Mouse (Mus musculus) right cerebral cortex, adult 18-20 months (tissue): Measurements from ENCODE around the gene St6galnac6.

Experiments used
- DNase-seq: peaks from one replicate; pipeline ENCODE4 v3.0.0; 2022; ENCODE audit warnings: mixed read lengths

The St6galnac6 gene

DNA sequence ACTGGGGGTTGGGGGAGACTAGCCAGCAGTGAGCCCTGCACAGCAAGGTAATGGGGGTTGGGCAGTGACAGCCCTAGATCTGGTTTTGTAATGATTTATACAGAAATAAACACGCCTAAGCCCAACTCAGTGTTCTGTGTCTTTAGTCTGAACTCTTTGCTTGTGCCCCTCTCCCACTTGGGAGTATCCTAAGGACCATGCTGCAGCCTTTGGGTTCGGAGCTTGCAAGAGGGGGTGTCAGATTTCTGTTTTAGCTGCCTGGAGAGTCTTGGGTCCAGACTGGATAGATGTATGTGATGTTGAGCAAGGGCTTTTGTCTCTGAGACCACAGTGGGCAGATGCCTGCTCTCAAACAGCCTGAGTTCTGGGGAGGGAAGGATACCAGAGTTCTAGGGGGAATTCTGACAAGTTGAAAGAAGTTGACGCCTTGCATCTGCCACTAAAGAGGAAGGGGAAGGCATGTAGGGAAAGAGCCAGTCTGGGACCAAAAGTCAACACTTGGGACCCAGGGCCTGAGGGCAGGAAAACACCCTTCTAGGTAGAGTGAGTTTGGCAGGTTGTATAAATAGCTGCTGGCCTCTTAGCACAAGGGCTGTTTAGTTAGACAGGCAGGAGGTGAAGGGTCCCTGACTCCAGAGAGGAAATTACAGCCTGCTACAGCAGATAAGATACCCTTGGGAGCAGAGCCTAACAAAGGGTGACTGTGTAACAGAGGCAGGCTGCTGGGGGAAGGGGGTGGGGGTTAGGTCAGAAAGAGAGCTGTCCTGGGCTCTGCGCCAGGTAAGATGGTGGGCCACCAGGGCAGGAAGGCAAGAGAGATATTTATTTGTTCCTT lies 21.4 kb downstream of the St6galnac6 start:
- DNase-seq, result no peak

DNA sequence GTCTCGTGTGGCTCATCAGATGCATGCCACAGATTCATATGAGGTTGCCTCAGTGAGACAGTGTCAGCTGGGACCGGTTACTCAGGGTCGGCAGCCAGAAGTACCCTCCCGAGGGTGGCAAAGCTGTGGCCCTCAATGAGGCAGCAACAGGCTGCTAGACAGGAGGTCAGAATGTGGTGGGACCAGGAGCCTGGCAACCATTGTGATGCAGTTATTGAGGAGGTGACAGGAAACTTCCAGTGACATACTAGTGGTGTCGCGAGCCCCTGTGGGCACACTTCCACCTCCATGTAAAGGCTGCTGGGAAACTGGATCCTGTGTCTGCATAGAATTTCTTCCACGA lies 22.0 kb downstream of the St6galnac6 start, which contains the start of gene Ak1:
Gene Ak1 (plus strand): TSS at position 242 of the 343 bp plus-strand sequence.
- no peak for DNase-seq

DNA sequence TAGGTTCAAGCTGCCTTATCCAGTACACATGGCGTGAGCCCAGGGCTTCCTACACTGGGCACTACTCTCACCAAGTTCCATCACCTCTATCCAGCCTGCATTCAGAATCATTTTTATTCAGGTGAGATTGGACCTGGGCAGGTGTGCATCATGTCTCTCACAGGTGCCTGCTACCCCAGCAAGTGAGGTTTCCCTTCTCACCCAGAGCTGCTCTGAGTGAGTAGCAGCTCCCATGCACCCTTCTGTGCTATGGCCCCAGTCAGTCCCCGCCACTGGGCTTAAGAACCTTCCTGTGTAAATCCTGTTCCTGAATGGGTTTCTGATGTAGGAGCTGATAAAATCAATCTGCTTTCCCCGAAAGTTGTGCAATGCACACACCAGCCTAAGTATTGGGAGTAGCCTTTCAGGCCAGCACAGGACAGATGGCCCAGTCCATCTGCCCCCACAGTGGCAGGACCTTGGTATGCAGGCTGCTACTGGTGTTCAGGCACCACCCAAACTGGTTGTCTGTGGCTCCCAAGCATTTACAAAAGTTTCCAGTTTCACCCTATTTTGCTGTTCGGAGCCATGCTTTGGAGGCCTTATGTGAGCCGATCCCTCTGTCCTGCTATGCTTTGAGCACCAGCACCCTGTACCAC lies 24.7 kb downstream of the St6galnac6 start:
- DNase-seq, result no peak

DNA sequence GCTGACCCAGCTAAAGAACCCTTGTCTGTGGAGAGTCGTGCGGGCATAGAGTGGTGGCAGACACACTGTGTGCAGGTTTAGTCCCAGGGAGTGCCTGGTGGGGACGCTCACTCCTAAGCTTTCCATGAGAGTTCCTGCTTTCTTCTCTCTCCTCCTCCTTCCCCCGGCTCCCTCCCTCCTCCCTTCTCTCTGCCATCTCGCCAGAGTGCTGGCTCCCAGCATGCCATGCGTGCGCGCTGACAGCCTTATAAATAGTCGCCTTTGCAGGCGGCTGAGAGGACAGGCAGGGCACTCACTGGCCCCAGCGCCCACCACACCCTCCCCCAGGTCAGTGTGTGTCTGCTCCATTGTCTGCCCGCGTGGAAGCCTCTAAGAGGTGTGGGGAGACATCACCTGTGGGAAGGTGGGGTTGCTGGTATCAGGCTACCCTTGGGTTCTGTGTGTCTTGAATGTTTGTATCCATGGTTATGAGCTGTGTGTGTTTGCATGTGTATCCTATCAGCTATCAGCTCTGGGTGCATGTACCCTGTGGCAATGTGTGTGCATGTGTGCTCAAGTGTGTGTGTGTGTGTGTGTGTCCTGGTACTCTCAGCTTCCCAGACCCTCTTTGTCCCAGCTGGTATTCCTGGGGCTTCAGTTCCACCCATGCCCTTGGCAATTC lies 25.8 kb downstream of the St6galnac6 start:
- DNase-seq, result peak; percentile 94

DNA sequence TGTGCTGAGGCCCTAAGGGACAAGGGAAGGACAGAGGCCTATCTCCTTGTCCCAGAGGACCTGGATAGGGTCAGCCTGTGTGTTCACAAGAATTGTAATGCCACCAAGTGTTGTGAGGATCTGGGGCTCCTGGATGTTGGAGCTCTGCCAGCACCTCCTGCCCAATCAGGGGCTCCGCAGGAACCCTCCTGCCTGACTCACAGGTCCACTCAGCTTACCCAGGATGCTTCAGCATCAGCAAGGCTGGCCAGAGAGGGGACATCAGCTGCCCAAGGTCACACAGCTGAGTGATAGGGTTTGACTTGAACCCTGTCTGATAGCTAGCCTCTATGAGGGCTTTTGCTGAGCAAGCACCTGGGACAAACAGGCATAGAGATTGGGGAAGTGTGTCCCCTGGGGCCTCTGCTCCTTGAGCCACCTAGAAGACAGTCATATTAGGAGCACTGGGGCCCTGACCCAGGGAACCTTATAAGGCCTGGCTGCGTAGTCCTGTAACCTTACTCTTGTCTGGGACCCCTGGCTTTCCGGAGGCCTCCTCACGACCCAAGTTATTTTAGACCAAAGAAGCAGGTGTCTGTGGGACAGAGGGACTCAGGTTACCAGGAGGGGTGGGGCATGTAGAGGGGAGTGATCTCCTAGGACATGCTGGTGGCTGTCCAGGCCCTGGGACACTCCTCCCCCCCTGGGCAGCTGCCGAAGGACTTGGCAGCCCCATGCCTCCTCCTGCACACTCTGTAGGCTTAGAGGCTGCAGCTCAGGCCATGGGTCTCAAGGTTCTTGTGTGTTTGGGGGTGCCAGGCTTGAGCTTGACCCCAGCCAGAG lies 26.6 kb downstream of the St6galnac6 start:
- DNase-seq, result peak; percentile 74

DNA sequence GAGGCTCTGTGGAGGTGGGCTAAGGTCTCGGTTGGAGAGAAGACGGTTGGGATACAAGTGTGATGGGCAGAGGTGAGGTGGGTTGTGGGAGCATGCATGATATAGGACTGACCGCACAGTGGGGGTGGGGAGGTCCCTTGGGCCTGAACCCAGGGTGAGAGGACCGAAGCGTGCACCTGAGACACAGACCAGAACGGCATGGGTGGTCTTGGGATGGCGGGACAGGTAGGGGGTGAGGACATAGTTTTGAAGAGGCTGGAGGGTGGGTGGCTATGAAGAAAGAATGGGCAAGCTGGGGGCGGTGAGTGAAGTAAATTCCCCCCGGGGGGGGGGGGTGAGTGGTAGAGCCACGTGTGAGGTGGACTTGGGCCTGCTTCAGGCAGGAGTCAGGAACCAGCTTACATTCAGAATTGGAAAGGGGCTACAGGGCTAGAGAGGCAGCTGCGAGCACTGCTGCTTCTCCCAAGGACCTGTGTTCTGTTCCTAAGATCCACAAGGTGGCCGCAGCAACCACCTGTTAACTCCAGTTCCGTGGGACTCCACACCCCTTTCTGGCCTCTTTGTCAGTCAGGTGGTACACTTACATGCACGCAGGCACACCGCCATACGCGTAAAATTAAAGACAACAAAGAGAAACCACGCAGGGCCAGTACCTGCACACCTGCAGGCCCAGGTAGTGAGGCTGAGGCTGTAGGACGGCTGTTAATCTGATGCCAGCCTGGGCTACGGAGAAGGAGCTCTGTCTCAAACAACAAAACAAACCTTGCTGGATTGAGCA lies 27.9 kb downstream of the St6galnac6 start:
- DNase-seq, result no peak

DNA sequence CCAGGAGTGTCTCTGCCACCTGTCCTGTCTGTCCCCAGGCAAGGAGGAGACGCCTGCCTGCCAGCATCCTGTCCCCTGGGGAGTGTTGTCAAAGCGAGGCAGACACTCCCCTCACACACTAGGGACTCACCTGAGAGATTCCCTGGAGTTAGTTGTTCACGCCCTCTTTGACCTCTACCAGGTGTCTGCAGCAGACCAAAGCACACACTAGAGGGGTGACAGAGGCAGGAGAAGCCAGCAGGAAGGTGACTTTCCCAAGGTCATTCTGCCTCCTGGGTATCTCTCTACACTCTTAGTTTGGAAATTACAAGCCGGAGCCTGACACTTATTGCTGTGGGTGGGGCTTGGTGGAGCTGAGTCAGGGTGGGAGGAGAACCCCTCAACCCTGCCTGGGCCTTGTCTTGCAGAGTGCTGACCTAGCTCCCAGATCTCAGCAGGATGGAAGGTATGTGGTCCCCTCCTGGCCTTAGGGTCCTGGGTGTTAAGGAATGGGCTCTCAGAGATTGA lies 28.6 kb downstream of the St6galnac6 start:
- no peak for DNase-seq

DNA sequence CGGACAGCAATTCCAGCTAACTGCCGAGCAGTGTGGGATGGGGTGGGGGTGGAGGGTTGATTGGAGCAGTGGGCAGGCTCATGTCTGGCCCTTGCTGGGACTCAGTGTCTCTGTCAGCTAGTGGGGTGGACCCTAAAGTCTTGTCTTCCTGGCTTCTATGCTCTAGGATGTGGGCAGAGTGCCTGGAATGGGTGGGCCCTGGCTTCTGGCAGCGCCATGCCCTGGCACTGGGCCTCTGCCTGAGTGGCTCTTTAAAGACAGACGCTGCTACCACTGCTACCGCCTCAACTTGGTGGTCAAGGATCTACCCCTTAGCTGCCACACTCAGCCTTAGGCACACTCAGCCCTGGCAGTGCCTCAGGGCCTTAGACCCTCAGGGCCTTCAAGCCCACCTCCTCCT lies 29.2 kb downstream of the St6galnac6 start:
- DNase-seq, result peak; percentile 74

DNA sequence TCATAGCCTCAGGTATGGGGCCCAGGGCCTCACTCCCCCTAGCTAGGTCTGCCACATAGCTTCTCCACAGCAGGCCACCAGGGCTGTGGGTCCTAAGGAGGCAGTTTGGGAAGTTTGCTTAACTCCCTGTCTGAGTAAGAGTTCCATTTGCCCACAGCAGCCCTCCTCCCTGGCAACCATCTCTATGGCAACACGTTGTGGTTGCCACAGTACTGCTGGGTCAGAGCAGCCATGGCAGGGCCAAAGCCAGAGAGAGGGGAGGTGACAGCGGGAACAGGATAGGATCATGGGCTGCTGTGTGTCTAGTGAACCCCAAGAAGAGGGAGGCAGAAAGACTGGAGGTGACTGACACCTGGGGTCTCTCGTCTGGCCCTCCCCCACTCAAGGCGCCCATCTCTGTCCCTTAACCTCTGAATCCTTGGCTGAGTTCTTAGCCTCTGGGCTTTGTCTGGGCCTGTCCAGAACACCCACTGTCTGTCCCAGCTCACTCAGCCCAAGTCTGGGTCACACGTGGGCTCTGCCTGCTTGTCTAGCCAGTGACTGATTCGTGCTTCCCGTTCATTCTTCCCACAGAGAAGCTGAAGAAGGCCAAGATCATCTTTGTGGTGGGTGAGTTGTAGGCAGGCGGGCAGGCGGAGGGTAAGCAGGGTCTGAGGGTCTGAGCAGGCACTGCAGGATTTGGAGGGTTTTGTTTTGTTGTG lies 29.9 kb downstream of the St6galnac6 start:
- no peak for DNase-seq

DNA sequence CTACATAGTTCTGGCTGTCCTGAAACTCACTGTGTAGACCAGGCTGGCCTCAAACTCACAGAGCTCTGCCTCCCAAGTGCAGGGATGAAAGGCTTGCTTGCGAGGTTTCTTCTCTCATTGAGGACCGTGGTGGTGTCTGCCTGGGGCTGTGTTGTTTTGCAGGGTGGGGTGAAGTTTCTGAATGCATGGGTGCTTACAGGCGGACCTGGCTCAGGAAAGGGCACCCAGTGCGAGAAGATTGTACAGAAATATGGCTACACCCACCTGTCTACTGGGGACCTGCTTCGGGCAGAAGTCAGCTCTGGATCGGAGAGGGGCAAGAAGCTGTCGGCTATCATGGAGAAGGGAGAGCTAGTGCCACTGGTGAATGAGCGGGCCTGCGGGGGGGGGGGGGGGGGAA lies 30.5 kb downstream of the St6galnac6 start:
- DNase-seq, result no peak

DNA sequence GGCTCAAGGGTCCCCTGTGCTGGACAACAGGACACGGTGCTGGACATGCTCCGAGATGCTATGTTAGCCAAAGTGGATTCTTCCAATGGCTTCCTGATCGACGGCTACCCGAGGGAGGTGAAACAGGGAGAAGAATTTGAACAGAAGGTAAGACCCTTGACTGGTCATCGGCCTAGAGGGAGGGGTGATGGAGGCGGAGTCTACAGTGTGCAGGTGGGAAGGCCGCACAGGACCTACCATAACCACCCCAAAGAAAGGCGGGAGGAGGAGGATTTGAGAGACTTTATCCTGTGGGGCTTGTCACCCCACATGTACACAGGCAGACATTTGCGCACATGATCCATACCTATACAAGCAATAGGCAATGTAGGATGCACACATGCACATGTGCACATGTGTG lies 31.5 kb downstream of the St6galnac6 start:
- no peak for DNase-seq

DNA sequence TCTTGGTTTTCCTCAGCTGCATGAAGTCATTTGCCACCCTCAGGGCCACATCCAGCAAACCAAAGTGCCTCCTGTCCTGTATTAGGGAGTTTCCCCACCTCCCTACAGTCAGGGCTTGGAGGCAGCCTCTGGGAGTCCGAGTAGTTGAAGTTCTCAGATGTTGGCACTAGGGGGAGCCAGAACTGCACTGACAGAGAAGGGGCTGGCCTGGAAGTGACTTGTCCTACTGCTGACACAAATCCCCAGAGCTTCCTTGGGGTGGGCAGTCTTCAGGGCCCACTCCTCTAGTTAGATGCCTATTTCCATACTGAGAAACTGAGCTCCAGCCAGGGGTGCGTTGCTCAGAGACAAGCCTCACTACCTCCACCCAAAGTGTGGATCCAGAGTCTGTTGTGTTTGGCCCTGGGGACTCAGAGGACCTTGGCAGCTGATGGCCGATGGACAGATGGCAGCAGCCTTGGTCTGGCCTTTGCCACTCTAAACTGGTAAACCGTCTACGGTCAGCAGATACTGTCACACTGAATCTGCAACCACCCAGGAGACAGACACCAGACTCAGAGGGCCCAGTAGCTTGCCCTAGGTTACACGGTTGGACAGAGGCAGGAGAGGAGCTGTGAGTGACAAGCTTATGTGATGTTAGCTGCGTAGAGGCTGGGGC lies 32.4 kb downstream of the St6galnac6 start:
- DNase-seq, result peak; percentile 77

DNA sequence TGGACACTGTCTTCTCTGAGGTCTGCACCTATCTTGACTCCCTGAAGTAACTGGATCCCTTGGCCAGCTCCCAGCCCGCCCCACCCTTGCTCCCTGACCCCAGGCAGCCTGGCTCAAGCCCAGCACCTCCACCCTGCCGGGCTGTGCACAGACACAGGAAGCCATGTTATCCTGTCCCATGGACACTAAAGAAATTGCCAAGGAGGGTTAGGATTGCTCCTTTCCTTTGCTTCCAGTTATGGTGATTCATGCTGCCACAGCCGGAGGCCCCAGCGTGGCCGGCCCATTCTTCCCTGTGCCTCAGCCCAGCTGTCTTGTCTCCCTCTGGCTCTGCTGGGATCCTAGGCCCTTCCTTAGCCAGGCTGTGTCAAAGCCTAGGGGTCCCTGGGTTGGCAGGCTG lies 34.2 kb downstream of the St6galnac6 start:
- no peak for DNase-seq

DNA sequence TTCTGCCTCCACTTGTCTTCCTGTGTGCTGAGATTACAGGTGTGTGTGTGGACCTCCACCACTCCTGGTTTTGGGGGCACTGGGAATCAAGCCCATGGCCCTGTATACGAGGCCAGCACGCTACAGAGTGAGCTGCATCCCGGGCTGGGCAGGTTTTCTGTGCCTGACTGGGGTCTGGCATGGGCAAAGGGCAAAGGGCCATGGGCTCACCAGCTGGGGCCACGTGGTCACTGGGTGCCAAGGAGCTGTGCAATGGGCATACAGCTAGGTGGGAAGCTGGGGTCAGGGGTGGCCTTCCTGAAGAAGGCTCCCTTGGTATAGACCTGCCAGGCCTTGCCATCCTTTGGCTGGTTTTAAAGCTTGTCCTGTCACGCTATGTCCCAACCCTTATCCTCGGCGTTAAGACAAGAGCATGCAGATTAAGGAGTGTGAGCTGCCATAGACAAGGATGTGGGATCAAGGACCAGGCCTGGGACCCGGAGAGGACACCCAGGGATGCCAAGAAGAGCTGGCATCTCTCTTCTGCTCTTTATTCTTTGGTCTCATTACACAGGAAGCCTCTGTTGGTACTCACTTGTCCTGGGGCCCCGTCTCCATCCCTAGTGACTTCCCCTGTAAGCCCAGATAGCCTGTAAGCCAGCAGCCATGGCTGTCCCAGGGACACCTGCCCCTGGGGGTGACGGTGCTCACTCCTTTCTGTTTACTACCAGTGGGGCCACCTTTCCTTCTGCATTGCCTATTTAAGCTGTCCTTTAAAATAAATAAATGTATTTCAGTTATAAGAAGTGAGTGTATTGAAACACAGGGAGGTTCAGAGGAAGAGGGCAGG lies 35.0 kb downstream of the St6galnac6 start:
- no peak for DNase-seq

DNA sequence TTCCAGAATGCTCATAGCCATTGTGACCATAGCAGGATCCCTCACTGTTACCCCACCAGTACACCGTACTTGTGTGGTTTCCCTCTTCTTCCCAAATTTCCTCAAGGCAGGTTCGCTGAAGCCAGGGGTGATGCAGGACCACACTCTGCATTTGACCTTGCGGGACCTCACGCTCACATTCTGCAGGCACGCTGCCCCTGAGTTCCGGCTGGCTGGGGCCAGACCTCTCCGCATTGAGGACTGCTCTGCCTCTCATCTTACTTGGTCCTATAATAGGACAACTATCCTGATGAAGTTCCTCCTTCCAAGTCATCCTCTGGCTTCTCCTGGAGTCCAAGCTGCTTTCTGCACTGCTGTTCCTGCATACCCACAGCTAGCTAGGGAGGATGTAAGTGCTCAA lies 37.1 kb downstream of the St6galnac6 start:
- DNase-seq, result no peak

DNA sequence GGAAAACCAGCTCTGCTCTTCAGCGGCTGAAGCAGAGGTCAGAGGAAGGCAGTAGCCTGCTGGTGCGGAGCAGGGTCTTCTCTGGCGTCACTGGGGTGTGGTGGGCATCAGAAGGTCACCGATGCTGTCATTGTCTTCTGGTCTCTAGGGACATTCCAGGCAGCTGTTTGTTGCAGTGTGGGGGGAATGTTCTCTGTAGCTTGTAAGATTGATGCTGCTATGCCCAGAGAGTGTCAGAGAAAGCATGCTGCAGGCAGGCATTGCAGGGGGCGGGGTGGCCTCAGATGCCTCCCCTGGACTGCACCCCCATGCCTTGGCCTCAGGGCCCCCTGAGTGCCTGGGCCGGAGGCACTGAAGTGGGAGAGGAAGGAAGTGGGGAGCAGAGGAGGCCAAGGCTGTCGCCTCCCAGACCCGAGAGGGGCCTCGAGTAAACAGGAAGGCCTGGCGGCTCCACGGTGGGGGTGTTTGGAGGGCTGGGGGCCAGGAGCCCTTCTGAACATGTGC lies 38.3 kb downstream of the St6galnac6 start:
- no peak for DNase-seq

DNA sequence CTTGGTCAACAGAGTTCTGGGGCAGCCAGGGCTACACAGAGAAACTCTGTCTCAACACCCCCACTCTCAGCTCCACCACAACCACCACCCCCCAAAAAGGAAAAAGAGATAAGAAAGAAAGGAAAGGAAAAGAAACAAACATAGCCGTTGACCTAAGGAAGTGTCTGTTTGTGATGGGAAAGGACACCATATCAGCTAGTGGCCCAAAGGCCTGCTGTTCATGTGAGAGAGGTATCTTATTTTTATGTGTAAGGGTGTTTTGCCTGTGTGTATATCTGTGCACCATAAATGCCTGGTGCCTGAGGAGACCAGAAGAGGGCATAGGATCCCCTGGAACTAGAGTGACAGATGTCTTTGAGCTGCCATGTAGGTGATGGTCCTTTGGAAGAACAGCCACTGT lies 40.1 kb downstream of the St6galnac6 start:
- no peak for DNase-seq

DNA sequence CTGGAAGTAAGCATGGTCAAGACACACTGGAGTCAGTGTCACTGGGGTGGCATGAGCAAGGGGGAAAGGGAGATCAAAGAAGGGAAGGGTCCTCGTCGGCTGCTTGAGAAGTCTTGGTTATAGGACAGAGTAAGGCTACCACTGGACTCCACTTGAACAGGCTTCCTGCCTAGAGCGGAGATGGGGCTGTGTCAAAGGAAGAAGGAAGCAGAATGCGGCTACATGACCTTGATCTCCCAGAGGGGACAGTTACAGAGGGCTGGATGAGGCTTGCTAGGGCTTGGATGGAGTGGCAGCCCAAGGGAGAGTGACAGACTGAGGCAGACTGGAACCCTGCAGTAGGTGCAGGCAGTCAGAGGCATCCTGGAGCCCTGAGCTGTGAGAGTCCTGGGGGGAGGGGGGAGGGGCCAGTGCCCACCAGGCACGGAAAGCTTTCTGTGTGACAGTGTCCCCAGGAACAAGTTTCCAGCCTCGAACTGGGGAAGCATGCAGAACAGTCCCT lies 41.1 kb downstream of the St6galnac6 start:
- no peak for DNase-seq

DNA sequence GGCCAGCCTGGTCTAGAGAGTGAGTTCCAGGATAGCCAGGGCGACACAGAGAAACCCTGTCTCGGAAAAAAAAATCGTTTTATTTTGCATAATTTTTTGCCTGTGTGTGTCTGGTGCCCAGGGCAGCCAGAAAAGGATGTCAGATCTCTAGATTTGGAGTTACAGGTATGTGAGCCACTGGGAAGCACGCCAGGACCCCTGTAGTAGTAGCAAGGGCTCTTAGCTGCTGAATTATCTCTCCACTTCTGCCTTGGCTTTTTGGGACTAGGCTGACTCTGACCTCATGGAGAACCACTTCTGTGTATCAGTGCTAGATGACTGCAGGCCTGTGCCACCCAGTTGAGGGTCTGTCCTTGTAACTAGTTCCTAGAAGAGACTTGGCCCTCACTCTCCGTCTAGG lies 42.3 kb downstream of the St6galnac6 start:
- no peak for DNase-seq
